Mouse (Mus musculus) hindbrain, embryonic 10.5 days (tissue): ENCODE results near the gene Olfr373. TPM values are rescaled to one million over a fixed set of nuclear protein-coding genes. Genes with fewer than 3 reads are reported as not detected.

Source experiments
- DNase-seq: peaks from one replicate; pipeline ENCODE4 v3.0.0-alpha.2; 2017; ENCODE audit warnings: low spot score
- H3K27ac ChIP-seq: fragments of 300-500 bp; sonication (generic); 2 replicates; pipeline ENCODE4 v1.5.1; 2016; ENCODE audit warnings: mild to moderate bottlenecking, moderate library complexity
- H3K27me3 ChIP-seq: fragments of 300-500 bp; sonication (generic); 2 replicates; pipeline ENCODE4 v1.6.1; 2016; ENCODE audit warnings: mild to moderate bottlenecking; ENCODE audit not compliant: poor library complexity, insufficient read depth, severe bottlenecking
- H3K36me3 ChIP-seq: fragments of 300-500 bp; sonication (generic); 2 replicates; pipeline ENCODE4 v1.6.1; 2016; ENCODE audit warnings: mild to moderate bottlenecking, moderate library complexity
- H3K4me1 ChIP-seq: fragments of 300-500 bp; sonication (generic); replicated peaks from 2 replicates; pipeline ENCODE4 v1.6.1; 2016; ENCODE audit warnings: mild to moderate bottlenecking
- H3K4me3 ChIP-seq: fragments of 300-500 bp; sonication (generic); 2 replicates; pipeline ENCODE4 v1.5.1; 2016; ENCODE audit warnings: mild to moderate bottlenecking, moderate library complexity
- H3K9me3 ChIP-seq: fragments of 300-500 bp; sonication (generic); 2 replicates; pipeline ENCODE4 v1.6.1; 2016; ENCODE audit warnings: mild to moderate bottlenecking, moderate library complexity
- WGBS: fragments of 180-500 bp; shearing (Covaris S2); methylation state at CpG from one replicate; pipeline ENCODE4 v1.1.7; 2016; 5-methylcytosine and 5-hydroxymethylcytosine counted together
- polyA plus RNA-seq: library from polyadenylated mRNA; unstranded; fragments of >200 nt; fragmentation: Nextera tagmentation; extraction: Ambion mirVana; gene quantifications from 2 replicates; pipeline ENCODE4 v1.2.1, GENCODE M21; 2016

Gene Olfr373
- polyA plus RNA-seq, 1 experiment from 2014 or later = not detected

DNA sequence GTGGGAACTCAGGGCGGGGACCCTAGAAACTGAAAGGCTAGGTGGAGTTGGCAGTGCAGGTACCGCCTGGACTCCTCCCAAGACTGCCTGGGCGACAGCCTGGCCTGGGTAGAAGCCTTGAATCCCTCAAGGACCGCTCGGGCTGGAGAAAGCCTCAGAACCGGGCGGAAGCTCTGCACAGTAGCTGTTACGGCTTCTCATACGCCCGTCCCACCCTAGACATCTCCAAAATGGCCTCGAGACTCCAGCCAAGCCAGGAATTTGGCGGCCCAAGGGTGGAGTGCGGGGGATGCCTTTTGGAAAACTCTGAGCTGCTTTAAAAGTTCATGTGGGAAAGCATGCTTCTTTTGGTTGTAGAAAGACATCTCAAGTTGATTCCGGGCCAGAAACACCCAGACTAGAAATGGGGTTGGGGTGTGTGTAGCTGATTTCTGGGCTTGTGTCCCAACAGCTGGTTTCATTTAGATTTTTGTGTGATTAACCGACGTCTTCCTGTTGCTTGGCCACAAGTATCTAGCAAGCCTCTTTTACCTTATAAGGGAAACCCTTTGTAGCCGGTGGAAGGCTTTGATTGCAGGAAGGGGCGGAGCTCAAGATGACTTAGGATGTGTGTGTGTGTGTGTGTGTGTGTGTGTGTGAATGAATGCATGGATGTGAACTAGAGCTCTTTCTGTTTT is 53.5 kb downstream of the Olfr373 start:
- WGBS = 2% methylated on average over 18 of the region's 18 CpGs
- peak overlapping the region; percentile 99 for H3K27ac ChIP-seq
- peaks cover 42% of the 10 kb centered on the region for H3K4me1 ChIP-seq
- peak; percentile 75 for DNase-seq
- H3K4me3 ChIP-seq = peak overlapping the region; percentile 88
- H3K9me3 ChIP-seq = no peaks in the 10 kb centered on the region
- peaks cover 37% of the 10 kb centered on the region for H3K36me3 ChIP-seq
- no peaks in the 10 kb centered on the region for H3K27me3 ChIP-seq

DNA sequence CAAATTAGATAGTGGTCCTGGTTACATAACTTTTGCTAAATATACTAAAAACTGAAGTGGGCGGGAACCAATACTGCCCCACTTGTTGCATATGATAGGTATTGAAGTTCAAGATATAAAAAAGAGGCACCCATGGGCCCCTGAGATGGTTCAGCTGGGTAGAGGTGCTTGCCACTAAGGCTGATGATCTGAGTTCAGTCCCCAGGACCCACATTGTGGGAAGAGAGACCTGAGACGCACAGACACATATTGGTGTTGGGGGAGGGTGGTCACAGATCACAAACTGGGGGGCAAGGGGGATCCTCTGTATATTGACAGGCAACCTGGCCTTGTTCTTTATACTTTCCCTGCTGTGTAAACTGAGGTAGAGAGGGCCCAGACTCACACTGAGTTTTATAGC is 54.5 kb downstream of the Olfr373 start:
- no peaks in the 10 kb centered on the region for H3K9me3 ChIP-seq
- peaks cover 47% of the 10 kb centered on the region for H3K36me3 ChIP-seq
- WGBS = 91% methylated on average over 2 of the region's 2 CpGs
- peak overlapping the region; percentile 99; the same call in 1 of the 2 replicates for H3K27ac ChIP-seq
- peaks cover 37% of the 10 kb centered on the region for H3K4me1 ChIP-seq
- H3K4me3 ChIP-seq = peak overlapping the region; percentile 88
- no peak for DNase-seq
- no peaks in the 10 kb centered on the region for H3K27me3 ChIP-seq

DNA sequence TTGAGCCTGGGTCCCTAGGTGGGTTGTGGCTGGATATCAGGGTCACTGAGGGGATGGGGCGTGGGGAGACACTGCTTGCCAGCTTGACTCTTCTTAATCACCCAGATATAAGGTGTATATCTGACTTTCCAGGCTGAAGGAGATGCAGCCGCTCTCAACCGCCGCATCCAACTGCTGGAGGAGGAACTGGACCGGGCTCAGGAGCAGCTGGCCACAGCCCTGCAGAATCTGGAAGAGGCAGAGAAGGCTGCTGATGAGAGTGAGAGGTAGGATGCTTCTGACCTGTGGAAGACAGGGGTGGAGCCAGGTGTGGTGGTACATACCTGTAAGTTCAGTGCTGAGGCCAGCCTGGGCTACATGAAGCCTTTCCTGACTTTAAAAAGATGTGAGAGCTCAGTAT is 55.5 kb downstream of the Olfr373 start:
- 98% methylated on average over 5 of the region's 5 CpGs for WGBS
- Histone ChIP-seq H3K9me3 (no peaks in the 10 kb centered on the region), H3K4me3 (peak overlapping the region; percentile 3; the same call in 1 of the 2 replicates), H3K27me3 (no peaks in the 10 kb centered on the region), H3K36me3 (peaks cover 57% of the 10 kb centered on the region), H3K27ac (no peak overlapping the region), H3K4me1 (peaks cover 36% of the 10 kb centered on the region)
- no peak for DNase-seq

DNA sequence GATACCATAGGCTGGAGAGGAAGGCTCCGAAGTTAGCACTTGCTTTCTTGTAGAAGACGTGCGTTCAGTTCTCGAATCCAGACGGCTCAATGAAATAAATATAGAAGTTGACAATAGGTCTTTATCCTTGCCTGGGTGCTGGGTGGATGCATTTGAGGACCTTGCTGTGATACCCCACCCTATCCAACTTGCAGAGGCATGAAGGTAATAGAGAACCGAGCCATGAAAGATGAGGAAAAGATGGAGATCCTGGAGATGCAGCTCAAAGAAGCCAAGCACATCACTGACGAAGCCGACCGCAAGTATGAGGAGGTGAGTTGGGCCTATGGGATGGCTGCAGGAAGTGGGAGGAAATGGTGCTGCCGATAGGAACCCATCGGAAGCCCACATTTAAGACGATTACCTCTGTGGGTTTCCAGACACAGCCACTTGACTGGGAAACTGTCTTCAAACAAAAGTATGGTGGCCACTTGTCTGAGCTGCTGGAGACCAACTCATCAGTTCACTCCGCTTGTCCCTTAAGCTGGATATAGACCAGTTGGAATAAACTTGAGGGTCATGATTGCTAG is 60.4 kb downstream of the Olfr373 start:
- 94% methylated on average over 13 of the region's 13 CpGs for WGBS
- Histone ChIP-seq H3K4me3 (no peak overlapping the region), H3K27ac (no peak overlapping the region), H3K27me3 (no peaks in the 10 kb centered on the region), H3K4me1 (peaks cover 2% of the 10 kb centered on the region; the same call in 1 of the 2 replicates), H3K36me3 (peaks cover 100% of the 10 kb centered on the region), H3K9me3 (no peaks in the 10 kb centered on the region)
- no peak for DNase-seq

DNA sequence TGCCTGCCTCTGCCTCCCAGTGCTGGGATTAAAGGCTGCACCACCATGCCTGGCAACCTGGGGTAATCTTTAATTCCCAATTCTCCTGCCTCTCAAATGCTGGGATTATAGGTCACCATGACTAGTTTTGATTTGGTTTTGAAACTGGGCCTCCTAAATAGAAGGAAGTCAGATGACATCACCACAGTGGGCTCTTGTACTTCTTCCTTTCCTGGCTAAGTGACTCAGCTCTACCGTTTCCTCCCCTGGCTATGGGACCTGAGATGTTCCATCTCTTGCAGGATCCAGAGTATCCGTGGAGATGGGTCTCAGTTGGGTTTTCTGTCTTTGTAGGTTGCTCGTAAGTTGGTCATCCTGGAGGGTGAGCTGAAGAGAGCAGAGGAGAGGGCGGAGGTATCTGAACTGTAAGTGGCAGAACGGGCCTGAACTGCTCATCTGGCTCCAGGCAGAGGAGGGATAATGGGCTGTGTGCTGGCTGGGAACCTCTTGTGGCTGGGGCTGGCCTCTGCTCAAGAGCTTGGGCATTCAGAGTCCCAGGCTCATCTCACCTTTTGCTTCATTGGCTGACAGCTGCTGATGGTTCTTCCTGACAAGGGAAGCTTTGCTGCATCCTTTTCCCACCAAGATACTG is 61.5 kb downstream of the Olfr373 start:
- no peaks in the 10 kb centered on the region for H3K4me1 ChIP-seq

DNA sequence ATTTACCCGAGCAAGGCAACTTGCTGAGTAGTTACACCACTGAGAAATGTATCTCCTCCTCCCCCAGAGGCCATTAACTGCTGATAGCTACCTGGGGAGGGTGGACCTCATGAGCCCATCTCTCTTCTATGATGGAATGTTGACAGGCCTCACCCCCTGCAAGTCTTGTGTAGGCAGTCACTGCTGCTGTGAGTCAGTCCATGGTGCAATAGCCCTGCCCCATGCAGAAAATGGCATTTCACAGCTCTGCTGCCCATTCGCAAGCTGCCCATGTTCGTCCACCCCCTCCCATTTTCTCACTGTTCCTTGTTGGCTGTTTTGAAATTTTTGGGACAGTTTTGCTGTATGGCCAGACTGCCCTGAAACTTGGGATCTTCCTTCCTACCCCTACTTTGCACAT is 62.5 kb downstream of the Olfr373 start:
- Histone ChIP-seq H3K4me3 (no peak overlapping the region), H3K27ac (no peak overlapping the region), H3K27me3 (no peaks in the 10 kb centered on the region), H3K4me1 (no peaks in the 10 kb centered on the region), H3K9me3 (no peaks in the 10 kb centered on the region), H3K36me3 (peaks cover 97% of the 10 kb centered on the region)
- WGBS = 91% methylated on average over 3 of the region's 3 CpGs
- DNase-seq = no peak

More for the DNA sequence above, 61.5 kb downstream of the Olfr373 start:
- no peaks in the 10 kb centered on the region for H3K9me3 ChIP-seq
- no peaks in the 10 kb centered on the region for H3K27me3 ChIP-seq
- no peak overlapping the region for H3K27ac ChIP-seq
- no peak for DNase-seq
- no peak overlapping the region for H3K4me3 ChIP-seq
- H3K36me3 ChIP-seq = peaks cover 97% of the 10 kb centered on the region
- WGBS = 87% methylated on average over 5 of the region's 5 CpGs

DNA sequence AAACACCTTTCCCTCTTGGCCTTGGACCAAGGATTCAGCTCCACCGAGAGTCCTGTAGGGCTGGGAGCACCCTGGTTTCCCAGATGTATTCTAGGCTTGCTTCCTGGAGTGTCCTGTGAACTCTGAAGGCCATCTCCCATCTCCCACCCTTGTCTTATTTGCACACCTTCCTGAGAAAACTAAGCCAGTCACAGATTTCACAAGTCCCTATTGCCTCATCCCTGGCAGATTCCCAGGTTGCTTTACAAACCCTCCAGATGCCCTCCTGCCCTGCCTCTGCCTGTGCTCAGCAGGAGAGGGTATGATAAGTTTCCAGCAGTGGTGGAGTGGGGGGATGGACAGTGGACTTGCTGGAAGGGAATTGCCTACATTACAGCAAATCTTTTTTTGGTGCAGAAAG is 63.1 kb downstream of the Olfr373 start:
- WGBS = 100% methylated on average over 1 of the region's 1 CpGs
- H3K4me1 ChIP-seq = no peaks in the 10 kb centered on the region
- no peak for DNase-seq
- no peak overlapping the region for H3K4me3 ChIP-seq
- H3K27me3 ChIP-seq = no peaks in the 10 kb centered on the region
- H3K27ac ChIP-seq = no peak overlapping the region
- H3K9me3 ChIP-seq = no peaks in the 10 kb centered on the region
- H3K36me3 ChIP-seq = peaks cover 97% of the 10 kb centered on the region

DNA sequence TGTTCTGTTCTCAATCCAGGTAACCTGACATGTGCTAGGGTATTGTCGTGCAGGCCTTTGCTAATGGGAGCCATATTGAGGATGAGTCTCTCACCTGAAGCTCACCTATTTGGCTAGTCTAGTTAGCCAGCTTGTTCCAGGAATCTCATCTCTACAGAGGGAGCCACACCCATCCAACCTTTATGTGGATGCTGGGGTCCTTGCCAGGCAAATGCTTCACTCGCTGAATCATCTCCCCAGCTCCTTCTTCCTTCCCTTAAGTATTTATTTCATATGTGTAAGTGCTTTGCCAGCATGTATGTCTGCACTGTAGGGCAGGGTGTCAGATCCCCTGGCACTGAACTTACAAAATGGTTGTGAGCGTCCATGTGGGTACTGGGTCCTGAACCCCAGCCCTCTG is 63.6 kb downstream of the Olfr373 start:
- no peak for DNase-seq
- Histone ChIP-seq H3K27ac (no peak overlapping the region), H3K36me3 (peaks cover 97% of the 10 kb centered on the region), H3K27me3 (no peaks in the 10 kb centered on the region), H3K9me3 (no peaks in the 10 kb centered on the region), H3K4me1 (no peaks in the 10 kb centered on the region), H3K4me3 (no peak overlapping the region)
- WGBS = 86% methylated on average over 3 of the region's 3 CpGs

DNA sequence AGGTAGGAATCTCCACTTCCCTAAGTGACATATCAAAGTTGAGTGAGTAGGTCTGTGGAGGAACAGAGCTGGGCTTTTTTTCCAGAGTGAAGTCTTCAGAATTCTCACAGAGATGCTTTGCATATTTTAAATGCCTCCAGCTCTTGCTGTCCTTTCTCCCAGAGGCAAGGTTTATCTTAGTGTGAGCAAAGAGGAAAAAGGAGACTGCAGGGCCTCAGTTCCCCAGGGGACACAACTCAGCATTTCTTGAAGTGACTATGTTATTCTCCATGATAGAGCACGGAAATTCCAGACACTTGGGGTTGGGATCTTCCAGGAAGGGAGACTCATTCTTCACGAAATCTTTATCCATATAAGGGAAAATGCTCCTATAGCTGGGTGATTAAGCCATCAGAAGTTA is 64.3 kb downstream of the Olfr373 start:
- 94% methylated on average over 2 of the region's 2 CpGs for WGBS
- Histone ChIP-seq H3K4me1 (no peaks in the 10 kb centered on the region), H3K36me3 (peaks cover 97% of the 10 kb centered on the region), H3K4me3 (no peak overlapping the region), H3K27ac (no peak overlapping the region), H3K9me3 (no peaks in the 10 kb centered on the region), H3K27me3 (no peaks in the 10 kb centered on the region)
- no peak for DNase-seq

DNA sequence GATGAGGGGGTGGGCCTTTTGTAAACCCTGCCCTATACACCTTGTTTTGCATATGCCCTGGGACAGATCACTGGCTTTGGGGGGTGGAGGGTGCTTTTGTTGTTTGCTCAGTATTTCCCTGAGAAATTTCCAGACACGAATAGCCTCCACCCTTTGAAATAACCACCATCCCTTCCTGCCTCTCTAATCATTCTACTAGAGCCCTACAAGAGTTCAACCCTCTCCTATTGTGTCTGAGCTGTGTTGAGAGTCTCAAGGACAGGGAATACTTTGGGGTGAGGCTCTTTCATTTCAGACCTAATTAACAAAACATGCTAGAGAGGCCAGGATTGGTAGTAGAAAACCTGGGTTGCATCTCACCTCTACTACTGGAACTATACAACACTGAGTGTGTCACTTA is 66.1 kb downstream of the Olfr373 start:
- 92% methylated on average over 1 of the region's 1 CpGs for WGBS
- DNase-seq = no peak
- Histone ChIP-seq H3K4me1 (no peaks in the 10 kb centered on the region), H3K4me3 (no peak overlapping the region), H3K36me3 (peaks cover 97% of the 10 kb centered on the region), H3K27ac (no peak overlapping the region), H3K9me3 (no peaks in the 10 kb centered on the region), H3K27me3 (no peaks in the 10 kb centered on the region)

DNA sequence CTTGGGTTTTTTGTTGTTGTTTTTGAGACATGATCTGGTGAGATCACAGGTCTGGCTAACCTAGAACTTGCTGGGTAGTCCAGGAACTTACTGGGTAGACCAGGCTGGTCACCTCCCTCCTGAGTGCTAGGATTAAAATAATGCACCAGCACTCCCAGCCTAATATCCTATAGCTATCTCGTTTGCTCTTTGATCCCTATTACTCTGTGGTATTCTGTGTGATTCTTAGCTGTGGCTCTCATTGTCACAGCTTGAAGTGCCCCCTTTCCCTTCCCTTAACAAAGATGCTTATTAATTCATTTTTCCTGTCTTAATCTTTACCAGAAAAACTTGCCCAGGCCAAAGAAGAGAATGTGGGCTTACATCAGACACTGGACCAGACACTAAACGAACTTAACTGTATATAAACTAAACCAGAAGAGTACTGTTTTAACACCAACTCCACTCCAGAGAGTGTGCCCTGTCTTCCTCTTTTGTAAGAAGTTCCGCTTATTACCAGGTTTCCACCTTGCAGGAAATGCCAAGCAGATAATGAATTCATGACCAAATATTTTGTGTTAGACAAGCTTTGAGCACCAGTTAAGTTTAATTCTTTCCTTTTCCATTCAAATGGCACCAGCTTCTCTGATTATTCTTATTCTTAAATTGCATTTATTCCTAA is 68.6 kb downstream of the Olfr373 start:
- Histone ChIP-seq H3K4me1 (no peaks in the 10 kb centered on the region), H3K27me3 (no peaks in the 10 kb centered on the region), H3K9me3 (no peaks in the 10 kb centered on the region), H3K27ac (no peak overlapping the region), H3K4me3 (no peak overlapping the region), H3K36me3 (peaks cover 76% of the 10 kb centered on the region)
- no peak for DNase-seq
- 93% methylated on average over 3 of the region's 3 CpGs for WGBS
